Mouse (Mus musculus): ENCODE data around the gene Trmt1.
A peak's percentile ranks its signal among the peaks of the same experiment; 100 is the strongest.

The Trmt1 gene

GRCm38 (mm10) chr8:84708774-84709475 lies 22.8 kb downstream of the Trmt1 start:
- no peak for DNase-seq (ENCODE audit: low read depth)

GRCm38 (mm10) chr8:84709931-84710330 lies 23.8 kb downstream of the Trmt1 start:
- no peak for DNase-seq (ENCODE audit: low read depth)

GRCm38 (mm10) chr8:84711312-84711711 lies 25.2 kb downstream of the Trmt1 start:
- no peak for DNase-seq (ENCODE audit: low read depth)

GRCm38 (mm10) chr8:84711933-84712758 lies 26.0 kb downstream of the Trmt1 start:
- no peak for DNase-seq (ENCODE audit: low read depth)

- DNase-seq (ENCODE audit: low read depth) = no peak
These were observed 26.6 kb downstream of the Trmt1 start for GRCm38 (mm10) chr8:84712759-84713120.

- no peak for DNase-seq (ENCODE audit: low read depth)
These were observed 27.3 kb downstream of the Trmt1 start for GRCm38 (mm10) chr8:84713381-84713780.

GRCm38 (mm10) chr8:84714161-84714560 lies 28.1 kb downstream of the Trmt1 start:
- DNase-seq (ENCODE audit: low read depth) = no peak

- no peak for DNase-seq (ENCODE audit: low read depth)
These were observed 29.9 kb downstream of the Trmt1 start for GRCm38 (mm10) chr8:84715893-84716468.

GRCm38 (mm10) chr8:84716790-84717189 lies 30.7 kb downstream of the Trmt1 start:
- no peak for DNase-seq (ENCODE audit: low read depth)

GRCm38 (mm10) chr8:84718476-84718875 lies 32.4 kb downstream of the Trmt1 start:
- DNase-seq (ENCODE audit: low read depth) = no peak

GRCm38 (mm10) chr8:84718959-84719690 lies 33.0 kb downstream of the Trmt1 start:
- no peak for DNase-seq (ENCODE audit: low read depth)

- no peak for DNase-seq (ENCODE audit: low read depth)
These were observed 36.4 kb downstream of the Trmt1 start for GRCm38 (mm10) chr8:84722530-84722849.

GRCm38 (mm10) chr8:84722850-84723570 lies 36.9 kb downstream of the Trmt1 start, which contains the start of gene G430095P16Rik:
TSS of gene G430095P16Rik (plus strand) at chr8:84723007.
- no peak for DNase-seq (ENCODE audit: low read depth)

GRCm38 (mm10) chr8:84723571-84723900 lies 37.4 kb downstream of the Trmt1 start:
- no peak for DNase-seq (ENCODE audit: low read depth)

- no peak for DNase-seq (ENCODE audit: low read depth)
These were observed 38.6 kb downstream of the Trmt1 start for GRCm38 (mm10) chr8:84724683-84725082.

GRCm38 (mm10) chr8:84725246-84725940 lies 39.3 kb downstream of the Trmt1 start:
- DNase-seq (ENCODE audit: low read depth) = no peak

- DNase-seq (ENCODE audit: low read depth) = no peak
These were observed 39.8 kb downstream of the Trmt1 start for GRCm38 (mm10) chr8:84725941-84726259.

- no peak for DNase-seq (ENCODE audit: low read depth)
These were observed 42.4 kb downstream of the Trmt1 start for GRCm38 (mm10) chr8:84728474-84728873.

GRCm38 (mm10) chr8:84729921-84730362 lies 43.8 kb downstream of the Trmt1 start:
- no peak for DNase-seq (ENCODE audit: low read depth)

- DNase-seq (ENCODE audit: low read depth) = peak; percentile 84
These were observed 44.6 kb downstream of the Trmt1 start for GRCm38 (mm10) chr8:84730541-84731370.

Measured in c-Kit-positive CD71-positive TER-119-negative erythroid progenitor cells, embryonic 14.5 days (primary cell).